Mouse (Mus musculus): Measurements from ENCODE around the gene Cacybp. TPM values are rescaled to one million over a fixed set of nuclear protein-coding genes. Genes with fewer than 3 reads are reported as not detected.

Gene Cacybp
- polyA plus RNA-seq (2014; fragmentation: Illumina TruSeq; extraction: RNeasy Lipid Tissue Mini Kit (QIAGEN cat#74804); ENCODE audit: low read depth, low replicate concordance): 35.6 TPM

GRCm38 (mm10) chr1:160212703-160213669, at the start of gene Cacybp:
Cacybp (minus strand) TSS chr1:160212875.

GRCm38 (mm10) chr1:160194529-160195336, 17.9 kb downstream of the Cacybp start, which contains the start of gene Mrps14:
Mrps14 (plus strand) TSS chr1:160195215.

GRCm38 (mm10) chr1:160153480-160153879, 59.2 kb downstream of the Cacybp start, which contains the start of gene Tnn:
Tnn (minus strand) TSS chr1:160153580.

Other genes with a start within 250 kb of the Cacybp start
- gene 4930523C07Rik, start 168.5 kb downstream of the Cacybp start, polyA plus RNA-seq (2014; fragmentation: Illumina TruSeq; extraction: RNeasy Lipid Tissue Mini Kit (QIAGEN cat#74804); ENCODE audit: low read depth, low replicate concordance): 26.7 TPM
- gene Tnn, start 59.3 kb downstream of the Cacybp start, polyA plus RNA-seq (2014; fragmentation: Illumina TruSeq; extraction: RNeasy Lipid Tissue Mini Kit (QIAGEN cat#74804); ENCODE audit: low read depth, low replicate concordance): not detected
- gene Mrps14, start 17.7 kb downstream of the Cacybp start, polyA plus RNA-seq (2014; fragmentation: Illumina TruSeq; extraction: RNeasy Lipid Tissue Mini Kit (QIAGEN cat#74804); ENCODE audit: low read depth, low replicate concordance): 74.2 TPM